Mouse (Mus musculus): ENCODE data around the gene Hbq1a.
"Not testable (repeated sequence)": the region's sequence is repeated elsewhere in the genome, so short reads cannot be mapped to it uniquely, and the experiment has no call there.

Gene Hbq1a

DNA sequence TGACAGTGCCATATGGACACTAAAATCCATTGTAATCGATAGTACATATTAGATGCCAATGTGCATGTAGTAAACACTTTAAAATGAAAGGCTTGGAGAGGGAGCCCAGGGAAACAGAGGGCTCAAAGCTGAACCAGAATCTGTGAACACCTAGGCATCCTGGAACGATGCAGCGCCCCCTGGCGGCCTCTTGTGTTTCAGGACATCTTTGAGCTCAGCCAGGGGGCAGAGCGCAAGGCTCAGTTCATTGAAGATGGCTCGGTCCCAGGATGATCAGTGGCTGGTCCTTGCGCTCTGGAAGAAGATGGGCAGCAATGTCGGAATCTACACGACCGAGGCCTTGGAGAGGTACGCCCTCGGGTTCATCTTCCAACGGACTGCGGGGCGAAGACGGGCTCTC, at the start of gene Hbq1a:
Hbq1a (plus strand) TSS at position 205 of the 400 bp plus-strand sequence.
- DNase-seq (ENCODE audit: low read depth in 1 of 2, low spot score in 2 of 2) = peak in 1 of 2 experiments; percentile 24

DNA sequence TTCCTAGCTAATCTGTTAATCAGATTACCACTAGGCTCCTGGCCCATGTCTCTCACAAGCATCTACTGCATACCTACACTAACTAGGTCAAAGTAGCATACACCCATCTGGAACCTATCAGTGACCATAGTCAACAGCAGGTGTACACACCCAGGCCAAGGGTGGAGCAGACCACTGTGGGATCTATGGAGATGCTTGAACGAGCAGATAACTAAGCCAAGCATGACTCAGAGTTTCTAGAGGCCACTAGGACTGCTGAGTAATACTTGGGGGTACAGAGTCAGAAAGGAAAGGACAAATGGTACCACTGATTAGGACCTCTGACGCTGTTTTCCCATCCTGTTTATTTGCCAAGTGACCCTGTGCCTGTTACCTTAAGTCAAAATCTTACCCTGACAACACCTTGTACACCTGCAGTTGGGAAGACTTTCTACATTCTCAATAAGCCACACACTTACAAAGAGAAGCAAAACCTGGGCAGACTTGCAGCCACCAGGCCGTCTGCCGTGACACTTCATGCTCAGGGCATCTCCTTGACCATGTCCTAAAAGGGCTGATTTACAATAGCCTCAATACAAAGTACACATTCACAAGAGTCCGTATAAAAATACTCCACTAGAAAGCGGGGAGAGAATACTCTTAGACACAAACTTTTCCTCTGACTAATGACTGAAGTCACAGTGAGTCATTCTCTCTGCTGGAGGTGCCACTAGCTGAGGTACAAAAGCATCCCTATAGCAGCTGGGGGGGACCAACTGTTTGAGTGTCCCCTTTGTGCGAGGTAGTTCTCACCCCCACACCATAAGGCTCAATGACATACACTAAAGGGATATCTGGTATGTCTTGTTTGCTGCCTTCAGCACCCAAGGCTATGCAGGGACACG, 48.7 kb upstream of the Hbq1a start:
- no peak for DNase-seq (ENCODE audit: low read depth in 1 of 2, low spot score in 2 of 2)

DNA sequence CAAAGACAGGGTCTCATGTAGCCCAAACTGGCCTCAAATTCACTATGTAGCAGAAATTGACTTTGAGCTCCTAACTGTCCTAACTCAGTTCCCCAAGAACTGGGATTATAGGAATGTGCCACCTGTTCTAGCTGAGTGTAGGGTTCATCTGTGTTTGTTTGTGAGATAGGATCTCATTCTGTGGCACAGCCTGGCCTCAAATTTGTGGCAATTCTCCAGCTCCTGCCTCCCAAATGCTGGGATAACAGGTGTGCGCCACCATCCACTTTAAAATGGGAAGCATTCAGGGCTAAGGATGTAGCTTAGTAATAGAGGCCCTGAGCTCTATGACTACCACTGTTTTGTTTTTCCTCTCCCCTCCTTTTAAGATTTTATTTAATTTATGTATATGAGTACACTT, 46.7 kb upstream of the Hbq1a start:
- DNase-seq (ENCODE audit: low read depth in 1 of 2, low spot score in 2 of 2) = no peak

DNA sequence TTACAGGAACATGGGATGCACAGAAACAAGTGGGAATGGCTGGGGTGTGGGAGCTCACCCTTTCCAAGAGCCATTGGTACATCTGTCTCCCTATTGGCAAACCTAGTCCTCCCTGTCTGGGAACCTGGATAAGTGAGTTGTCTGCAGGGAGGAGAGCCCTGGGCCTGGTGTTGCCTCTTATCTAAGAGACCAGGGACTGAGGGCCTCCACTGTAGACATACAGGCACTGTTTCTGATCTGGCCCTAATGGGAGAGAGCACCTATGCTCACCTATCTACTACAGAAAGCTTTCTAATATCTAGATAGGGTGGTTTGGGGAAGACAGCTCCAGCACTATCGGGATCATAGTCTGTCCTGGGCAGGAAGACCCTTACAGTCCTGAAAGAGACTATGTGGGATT, 43.7 kb upstream of the Hbq1a start:
- DNase-seq (ENCODE audit: low read depth in 1 of 2, low spot score in 2 of 2) = no peak

DNA sequence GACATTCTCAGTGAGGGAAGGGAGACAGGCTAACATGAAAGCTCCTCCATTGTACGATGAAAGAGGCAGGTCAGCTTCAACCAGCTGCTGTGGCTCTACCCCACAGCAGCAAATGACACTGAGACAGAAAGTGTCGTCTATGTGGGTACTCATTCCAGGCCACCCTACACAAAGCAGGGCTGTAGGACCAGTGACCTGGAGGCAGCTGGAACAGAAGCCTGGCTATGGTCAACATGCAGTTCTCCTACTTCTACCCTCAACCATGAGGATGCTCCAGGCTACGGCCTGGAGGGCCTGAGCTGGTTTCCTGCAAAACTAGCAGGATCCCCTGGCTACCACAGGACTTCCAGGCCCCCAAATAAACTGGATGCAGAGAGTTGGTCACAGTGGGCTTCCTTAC, 43.3 kb upstream of the Hbq1a start:
- DNase-seq (ENCODE audit: low read depth in 1 of 2, low spot score in 2 of 2) = no peak

DNA sequence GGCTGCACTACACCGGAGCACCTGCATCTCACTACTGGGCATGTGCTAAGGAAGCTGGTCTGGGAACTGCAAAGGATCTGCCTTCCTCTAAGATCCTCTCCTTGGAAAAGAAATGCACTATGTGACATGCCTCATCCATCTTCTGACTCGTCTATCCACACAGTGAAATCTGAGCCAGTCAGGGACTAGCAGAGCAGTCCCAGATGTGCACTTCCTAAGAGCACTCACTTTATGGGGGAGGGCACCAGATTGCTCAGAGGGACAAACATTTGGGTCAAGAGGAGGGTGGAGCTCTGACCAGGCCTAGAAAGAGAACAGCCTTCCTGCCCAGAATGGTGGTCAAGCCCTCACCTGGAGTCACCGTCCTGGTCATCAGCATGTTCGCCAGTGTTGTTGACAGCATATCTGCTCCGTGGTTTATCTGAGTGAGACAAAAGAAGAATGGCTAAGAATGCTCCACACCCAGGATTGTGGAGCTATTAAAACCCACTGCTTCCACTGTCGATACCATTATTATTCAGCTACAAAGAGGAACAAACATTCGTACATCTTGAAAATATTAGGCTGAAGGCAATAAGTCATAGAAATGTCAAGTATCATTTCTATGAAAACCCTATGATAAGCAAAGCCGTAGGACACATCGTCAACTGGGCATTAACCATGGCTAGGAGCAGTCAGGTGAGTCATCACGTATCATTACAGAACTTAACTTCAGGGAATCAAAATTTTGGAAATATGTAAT, 37.0 kb upstream of the Hbq1a start:
- DNase-seq (ENCODE audit: low read depth in 1 of 2, low spot score in 2 of 2) = no peak

DNA sequence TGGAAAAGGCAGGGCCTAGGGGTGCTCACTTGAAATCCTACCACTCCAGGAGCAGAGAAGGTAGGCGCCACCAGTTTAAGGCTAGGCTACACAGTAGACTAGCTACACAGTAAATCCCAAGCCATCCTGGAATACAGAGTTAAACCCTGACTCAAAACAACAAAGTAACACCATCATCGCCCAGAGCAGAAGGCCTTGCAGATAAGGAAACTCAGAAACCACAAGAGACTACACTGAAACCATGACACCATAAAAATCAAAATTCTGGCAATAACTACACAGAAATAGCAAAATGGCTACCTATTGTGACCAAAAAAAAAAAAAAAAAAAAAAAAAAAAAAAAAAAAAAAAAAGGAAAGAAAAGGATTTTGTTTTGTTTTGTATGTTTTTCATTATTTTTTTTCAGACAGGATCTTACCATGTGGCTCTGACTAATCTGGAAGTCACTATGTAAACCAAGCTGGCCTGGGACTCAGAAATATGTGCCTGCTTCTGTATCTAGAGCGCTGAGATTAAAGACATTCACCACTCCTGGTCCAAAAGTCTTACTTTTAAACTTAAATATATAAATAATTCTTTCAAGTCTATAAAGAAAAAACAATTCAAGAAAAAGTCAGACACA, 34.6 kb upstream of the Hbq1a start:
- no peak for DNase-seq (ENCODE audit: low read depth in 1 of 2, low spot score in 2 of 2)

DNA sequence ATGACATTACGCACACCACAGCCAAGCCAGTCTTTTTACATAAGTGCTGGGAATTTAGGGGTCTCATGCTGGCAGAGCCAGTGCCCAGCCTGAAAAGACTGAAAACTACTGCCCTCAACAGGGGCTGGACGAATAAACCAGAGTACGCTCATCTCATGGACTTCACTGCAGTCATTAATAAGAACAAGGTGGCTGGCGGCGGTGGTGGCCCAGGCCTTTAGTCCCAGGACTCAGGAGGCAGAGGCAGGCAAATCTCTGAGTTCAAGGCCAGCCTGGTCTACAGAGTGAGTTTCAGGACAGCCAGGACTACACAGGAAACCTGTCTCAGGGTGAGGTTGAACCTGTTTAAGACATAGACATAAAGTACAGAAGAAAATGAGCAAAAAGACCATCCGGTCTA, 33.7 kb upstream of the Hbq1a start:
- no peak for DNase-seq (ENCODE audit: low read depth in 1 of 2, low spot score in 2 of 2)

DNA sequence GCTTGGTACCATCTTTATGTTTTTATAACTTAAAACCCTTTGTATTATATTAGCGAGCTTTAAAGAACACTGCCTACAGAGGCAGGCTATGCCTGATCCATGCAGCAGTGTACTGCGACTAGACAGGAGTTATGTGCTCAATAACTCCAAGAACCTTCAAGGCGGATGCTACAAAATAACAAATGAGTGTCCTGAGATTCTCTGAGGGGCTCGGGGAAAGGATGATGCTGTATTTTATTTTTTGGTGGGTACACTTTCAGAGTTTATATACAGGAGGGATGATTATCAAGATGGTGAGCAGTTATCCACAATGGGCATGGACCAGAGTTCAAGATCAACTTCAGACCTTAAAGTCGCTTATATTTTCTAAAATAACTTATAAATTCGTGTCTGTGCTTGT, 33.1 kb upstream of the Hbq1a start:
- DNase-seq (ENCODE audit: low read depth in 1 of 2, low spot score in 2 of 2) = no peak

DNA sequence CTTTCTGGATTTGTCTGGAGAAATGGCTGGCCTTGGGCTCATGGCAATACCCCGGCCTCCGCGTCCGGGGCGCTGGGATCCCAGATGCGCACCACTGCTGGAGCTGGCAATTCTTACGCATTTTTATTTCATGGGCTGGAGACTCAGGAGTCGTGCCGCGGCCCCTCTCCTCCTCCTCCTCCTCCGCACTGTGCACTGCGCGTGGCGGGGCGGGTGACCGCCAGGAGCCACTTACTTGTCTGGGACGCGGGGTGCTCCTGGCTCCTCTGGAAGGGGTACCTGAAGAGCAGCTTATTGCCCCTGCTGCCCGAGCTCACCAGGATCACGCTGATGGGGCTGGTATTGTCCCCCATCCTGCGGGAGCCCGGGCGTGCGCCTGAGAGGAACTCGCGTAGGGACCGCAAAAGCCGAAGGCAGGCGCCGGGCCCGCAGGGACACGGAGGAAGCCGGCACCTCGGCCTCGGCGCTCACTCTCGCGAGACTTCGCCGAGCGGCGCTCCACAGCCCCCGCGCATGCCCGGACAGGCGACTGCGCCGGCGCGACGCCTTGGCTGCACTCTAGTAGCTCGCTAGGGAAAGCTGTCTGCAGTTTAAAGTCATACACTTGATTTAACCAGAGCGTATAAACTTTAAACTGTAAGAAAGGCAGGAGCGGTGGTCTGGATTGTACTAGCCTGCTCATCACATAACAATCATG, 32.5 kb upstream of the Hbq1a start, which contains the start of gene Nprl3:
Nprl3 (minus strand) TSS at position 520 of the 697 bp plus-strand sequence.
- peak; percentile 84 to 89 for DNase-seq (ENCODE audit: low read depth in 1 of 2, low spot score in 2 of 2)

DNA sequence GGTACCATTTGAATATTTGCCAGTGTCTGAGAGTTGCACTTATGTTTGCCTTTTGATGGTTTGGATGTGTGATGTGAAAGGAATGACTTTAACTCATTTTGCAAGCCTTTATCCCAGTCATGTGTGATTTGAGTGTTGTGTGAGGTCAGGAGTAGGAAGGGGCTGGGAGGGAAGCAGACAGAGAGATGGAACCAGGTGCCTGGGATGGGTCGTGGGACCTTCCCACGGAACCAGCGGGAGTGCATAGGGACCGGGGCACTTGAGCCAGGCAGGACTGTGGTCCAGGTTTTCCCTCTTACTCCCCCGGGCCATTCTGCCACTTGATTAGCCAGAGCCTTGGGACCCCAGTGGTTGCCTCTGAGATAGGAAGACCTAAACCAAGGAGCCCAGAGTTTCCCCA, 31.9 kb upstream of the Hbq1a start:
- no peak for DNase-seq (ENCODE audit: low read depth in 1 of 2, low spot score in 2 of 2)

DNA sequence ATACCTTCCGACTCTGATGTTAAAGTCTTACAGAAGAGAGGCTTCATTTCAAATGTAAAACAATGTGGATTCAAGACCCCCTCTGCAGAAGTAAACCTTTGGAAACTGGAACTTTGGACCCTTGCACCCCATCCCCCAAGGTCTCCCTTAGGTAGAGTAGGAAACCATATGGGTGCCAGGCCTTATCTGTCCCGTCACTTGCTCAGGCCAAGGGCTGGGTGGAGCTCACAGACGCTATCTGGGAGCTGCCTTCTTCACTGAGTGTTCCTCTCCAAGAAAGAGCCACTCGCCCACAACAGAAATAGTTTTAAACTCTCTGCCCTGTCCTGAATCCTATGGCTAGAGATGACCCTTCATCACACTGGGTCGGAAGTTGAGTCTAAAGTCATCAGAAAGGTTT, 30.9 kb upstream of the Hbq1a start:
- no peak for DNase-seq (ENCODE audit: low read depth in 1 of 2, low spot score in 2 of 2)

DNA sequence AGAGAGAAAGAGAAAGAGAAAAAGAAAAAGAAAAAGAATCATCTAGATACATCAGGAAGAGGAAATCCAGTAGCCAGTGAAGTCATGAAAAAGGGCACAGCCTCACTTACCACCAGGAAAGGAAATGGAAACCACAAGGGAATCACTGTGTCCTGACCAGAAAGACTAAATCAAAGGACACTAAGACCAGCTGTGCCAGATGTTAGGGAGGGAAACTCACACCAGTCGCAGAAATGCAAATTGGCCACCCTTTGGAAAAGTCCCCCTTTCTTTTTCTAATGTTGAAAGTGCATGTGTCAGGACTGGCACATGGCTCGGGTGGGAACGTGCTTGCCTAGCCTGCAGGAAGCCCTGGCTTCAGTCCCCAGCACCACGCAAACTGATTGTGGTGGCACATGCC, 28.7 kb upstream of the Hbq1a start:
- DNase-seq (ENCODE audit: low read depth in 1 of 2, low spot score in 2 of 2) = no peak

DNA sequence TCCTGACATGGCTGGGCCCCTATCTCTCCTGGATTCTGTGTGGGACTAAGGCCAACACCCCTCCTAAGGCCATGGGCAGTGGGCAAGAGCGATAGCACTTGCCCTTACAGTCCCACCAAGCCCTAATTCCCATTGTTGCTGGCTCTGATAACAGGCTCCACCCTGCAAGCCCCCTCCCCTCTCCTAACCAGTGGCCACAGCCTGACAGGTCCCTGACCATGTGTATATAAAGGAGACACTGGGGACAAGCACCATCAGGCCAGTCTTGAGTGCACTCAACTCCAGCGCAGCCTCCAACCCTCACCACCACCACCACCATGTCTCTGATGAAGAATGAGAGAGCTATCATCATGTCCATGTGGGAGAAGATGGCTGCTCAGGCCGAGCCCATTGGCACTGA, 23.5 kb upstream of the Hbq1a start, which contains the start of gene Hba-x:
Hba-x (plus strand) TSS at position 54 of the 400 bp plus-strand sequence.
- no peak for DNase-seq (ENCODE audit: low read depth in 1 of 2, low spot score in 2 of 2)

DNA sequence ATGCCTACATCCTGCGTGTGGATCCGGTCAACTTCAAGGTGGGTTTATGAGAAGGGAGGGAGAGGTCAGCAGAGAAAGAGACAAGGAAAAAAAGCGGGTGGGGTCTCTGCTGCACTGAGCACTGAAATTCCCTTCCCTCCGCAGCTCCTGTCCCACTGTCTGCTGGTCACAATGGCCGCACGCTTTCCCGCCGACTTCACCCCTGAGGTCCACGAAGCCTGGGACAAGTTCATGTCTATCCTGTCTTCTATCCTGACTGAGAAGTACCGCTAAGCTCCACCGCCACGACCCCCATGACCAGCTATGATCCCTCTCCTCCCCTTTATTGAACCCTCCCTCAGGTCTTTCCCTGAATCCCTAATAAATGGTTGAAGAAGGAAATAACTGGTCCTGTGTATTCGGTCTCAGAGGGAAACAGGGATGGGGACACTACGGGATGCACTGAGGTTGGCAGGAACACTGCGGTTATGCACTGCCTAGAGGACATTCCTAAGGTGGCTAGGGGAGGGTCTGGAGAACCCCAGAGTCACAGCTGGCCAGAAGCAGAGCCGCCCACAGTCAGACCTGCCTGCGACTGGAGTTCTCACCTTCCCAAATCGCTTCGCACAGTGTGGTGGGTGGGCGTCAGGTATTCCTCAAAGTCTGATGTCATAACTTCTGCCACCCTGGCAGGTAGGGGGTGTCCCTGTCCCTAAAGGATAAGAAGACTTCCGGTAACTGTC, 22.0 kb upstream of the Hbq1a start:
- DNase-seq (ENCODE audit: low read depth in 1 of 2, low spot score in 2 of 2) = no peak

DNA sequence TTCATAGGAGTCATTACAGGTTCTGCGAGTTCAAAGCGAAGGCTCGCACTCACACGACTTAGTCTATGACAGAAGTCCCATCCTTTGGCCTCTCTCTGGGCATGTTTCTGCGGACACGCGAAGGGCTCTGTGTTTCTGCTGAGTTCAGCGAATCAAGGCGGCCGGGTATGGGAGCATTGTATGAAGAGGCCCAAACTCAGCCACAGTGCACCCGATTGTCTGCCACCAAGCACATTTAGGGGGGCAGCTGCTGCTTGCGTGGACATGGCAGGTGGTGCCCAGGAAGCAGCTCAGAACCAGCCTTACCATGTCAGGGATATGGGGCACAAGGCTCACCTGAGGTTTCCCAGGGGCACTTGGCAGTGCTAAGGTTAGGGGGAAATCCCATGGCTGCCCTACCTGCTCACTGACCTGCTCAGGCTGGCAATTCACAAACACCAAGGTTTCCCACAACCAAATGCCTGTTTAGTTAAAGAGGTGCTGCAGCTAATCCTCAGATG, 21.4 kb upstream of the Hbq1a start:
- no peak for DNase-seq (ENCODE audit: low read depth in 1 of 2, low spot score in 2 of 2)

DNA sequence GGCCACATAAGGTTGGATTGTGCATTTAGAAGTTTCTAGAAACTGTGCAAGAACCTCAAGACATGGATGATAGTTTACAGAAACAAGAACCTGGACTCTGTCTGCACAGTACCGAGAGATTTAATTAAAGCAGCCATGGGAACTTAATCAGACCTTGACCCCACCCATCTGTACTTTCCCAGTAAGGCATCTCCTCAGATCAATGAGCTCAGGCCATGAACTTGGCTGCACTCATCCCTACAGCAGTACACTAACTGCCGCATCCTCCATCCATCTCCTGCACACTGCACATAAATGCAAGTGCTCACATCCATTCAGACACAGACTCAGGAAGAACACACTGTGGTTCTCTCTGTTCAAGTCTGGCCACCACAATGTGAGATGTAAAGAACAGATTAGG, 19.2 kb upstream of the Hbq1a start:
- DNase-seq (ENCODE audit: low read depth in 1 of 2, low spot score in 2 of 2) = no peak

DNA sequence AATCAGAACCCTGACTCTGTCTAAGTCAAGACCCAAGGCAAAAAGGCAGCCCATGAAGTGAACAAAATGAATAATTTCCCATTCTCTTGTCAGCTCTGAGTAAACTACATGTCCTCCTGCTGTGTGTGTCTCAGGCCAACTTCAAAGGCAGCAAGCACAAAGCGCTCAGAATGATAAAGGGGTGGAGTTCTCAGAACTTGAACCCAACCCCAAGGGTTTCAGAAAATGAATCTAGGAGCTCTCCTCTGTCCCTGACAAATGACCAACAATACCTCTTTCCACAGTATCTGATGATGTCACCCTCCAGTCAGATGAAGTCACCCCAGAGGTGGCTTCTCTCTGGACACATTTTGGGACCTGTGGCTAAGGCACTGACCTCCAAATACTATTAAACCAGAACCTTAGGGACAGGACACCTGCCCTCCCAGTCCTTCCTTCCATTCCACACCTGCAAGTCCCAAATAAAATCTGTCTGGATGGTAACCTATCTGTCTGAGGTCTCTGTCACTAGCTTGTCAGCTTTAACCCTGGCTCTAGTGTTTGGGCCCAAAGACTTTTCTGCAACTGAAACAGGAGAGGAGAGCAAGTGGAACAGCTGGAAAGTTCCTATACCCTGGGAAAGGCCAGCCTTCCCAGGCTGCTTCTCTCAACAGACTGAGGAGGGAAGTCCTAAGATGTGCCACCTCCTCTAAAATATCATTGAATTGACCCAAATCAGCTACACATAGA, 18.3 kb upstream of the Hbq1a start:
- DNase-seq (ENCODE audit: low read depth in 1 of 2, low spot score in 2 of 2) = no peak

DNA sequence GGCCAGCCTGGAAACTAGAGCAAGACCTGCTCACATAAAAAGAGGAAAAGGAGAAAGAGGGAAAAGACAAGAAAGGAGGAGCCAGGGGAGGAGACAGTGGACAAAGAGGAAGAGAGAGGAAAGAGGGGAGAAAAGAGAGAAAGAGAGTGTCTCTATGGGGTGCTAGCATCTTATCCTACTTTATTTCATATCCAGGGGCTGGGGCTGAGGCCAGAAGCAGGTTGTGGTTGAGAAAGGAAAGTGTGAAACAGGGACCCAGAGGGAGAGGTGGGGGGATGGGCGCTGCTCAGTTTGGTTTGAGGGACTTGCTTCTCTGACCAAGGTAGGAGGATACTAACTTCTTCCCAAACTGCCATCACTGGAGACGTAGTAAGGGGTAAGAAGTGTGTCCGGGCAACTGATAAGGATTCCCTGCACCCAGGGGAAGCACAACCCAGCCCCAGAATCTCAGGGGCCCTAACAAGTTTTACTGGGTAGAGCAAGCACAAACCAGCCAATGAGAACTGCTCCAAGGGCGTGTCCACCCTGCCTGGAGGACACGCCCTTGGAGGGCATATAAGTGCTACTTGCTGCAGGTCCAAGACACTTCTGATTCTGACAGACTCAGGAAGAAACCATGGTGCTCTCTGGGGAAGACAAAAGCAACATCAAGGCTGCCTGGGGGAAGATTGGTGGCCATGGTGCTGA, 16.6 kb upstream of the Hbq1a start, which contains the start of gene Hba-a1:
Hba-a1 (plus strand) TSS at position 421 of the 687 bp plus-strand sequence.
- DNase-seq (ENCODE audit: low read depth in 1 of 2, low spot score in 2 of 2) = not testable (repeated sequence)

Data from monocyte, adult 2 months (primary cell).